15 mouse cellular contexts compared by ENCODE assay signal in the genomic region with DNA sequence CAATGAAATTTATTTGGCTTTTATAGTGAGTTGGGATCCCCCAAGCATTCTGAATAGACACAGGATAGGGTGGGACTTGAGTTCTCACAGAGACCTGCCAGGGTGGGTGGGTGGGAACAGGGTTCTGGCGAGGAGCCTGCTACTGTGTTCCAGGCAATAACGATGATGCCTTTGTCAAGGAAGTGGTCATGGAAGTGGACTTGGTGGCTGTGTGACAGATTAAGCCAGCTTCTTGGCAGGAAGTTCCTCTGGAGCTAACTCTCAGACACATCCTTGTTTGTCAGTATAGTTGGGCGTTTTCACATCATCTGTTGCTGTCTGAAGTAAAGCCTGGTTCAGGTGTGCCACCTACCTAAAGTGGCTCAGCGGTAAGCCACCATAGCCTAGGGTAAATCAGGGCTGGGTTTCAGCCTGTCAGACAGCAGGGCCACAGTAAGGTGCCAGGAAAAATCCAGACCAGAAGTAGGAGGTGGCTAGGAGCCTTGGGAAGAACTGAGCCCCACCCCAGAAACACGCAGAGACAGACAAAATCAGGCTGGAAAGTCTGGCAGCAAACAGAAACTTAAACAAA. TPM values are rescaled to one million over a fixed set of nuclear protein-coding genes. Genes with fewer than 3 reads are reported as not detected.
DNase-seq lines count a peak whose midpoint lies in the region; ATAC-seq and TF ChIP-seq lines count a peak whose summit lies in the region.
"Had no signal": no experiment of that assay in that cellular context is flagged by ENCODE, and none has a peak within 500 bp of the region (broad histone marks: within the 10 kb centered on the region; RNA-seq: fewer than 3 reads in every experiment).

No protein-coding gene starts in this region.

- H3K4me1 ChIP-seq in heart, embryonic 12.5 days (replicated peaks) = peaks cover 11% of the 10 kb centered on the region
- peaks cover 50% of the 10 kb centered on the region for H3K4me1 ChIP-seq in E14TG2a.4 (replicated peaks; ENCODE audit: low read depth, low read length)
- peaks cover 8% of the 10 kb centered on the region for H3K4me1 ChIP-seq in heart, embryonic 15.5 days (replicated peaks)
- no peaks in the 10 kb centered on the region for H3K4me1 ChIP-seq in lung, embryonic 16.5 days (replicated peaks; ENCODE audit: control insufficient read depth, insufficient read depth, low read length)
- H3K4me1 ChIP-seq: midbrain, embryonic 15.5 days had no signal

- H3K4me2 ChIP-seq in heart, embryonic 12.5 days = no peak overlapping the region
- H3K4me2 ChIP-seq in heart, embryonic 15.5 days = no peak overlapping the region
- no peak overlapping the region for H3K4me2 ChIP-seq in lung, embryonic 16.5 days (ENCODE audit: low read depth, low read length)
- H3K4me2 ChIP-seq: embryonic facial prominence, embryonic 12.5 days; liver, embryonic 13.5 days; midbrain, embryonic 15.5 days had no signal

- no peak overlapping the region for H3K27ac ChIP-seq in heart, embryonic 12.5 days (ENCODE audit: poor library complexity, severe bottlenecking)
- H3K27ac ChIP-seq in heart, embryonic 15.5 days = peak overlapping the region; percentile 32; the same call in 1 of the 2 replicates
- H3K27ac ChIP-seq in lung, embryonic 16.5 days (ENCODE audit: low read length) = no peak overlapping the region
- H3K27ac ChIP-seq: embryonic facial prominence, embryonic 12.5 days; forebrain, embryonic 10.5 days; limb, embryonic 10.5 days; liver, embryonic 13.5 days; midbrain, embryonic 15.5 days had no signal

- H3K27me3 ChIP-seq in heart, embryonic 12.5 days (replicated peaks) = 0 out of 2 replicates have a peak, but pooled peaks cover 5% of the 10 kb centered on the region
- no peaks in the 10 kb centered on the region for H3K27me3 ChIP-seq in E14TG2a.4 (ENCODE audit: insufficient read depth, low read length)
- H3K27me3 ChIP-seq in heart, embryonic 15.5 days = no peaks in the 10 kb centered on the region
- no peaks in the 10 kb centered on the region for H3K27me3 ChIP-seq in lung, embryonic 16.5 days (ENCODE audit: control insufficient read depth, insufficient read depth, low read depth, low read length)
- H3K27me3 ChIP-seq: embryonic facial prominence, embryonic 12.5 days; midbrain, embryonic 15.5 days had no signal

- H3K9ac ChIP-seq in heart, embryonic 12.5 days = no peak overlapping the region
- no peak overlapping the region for H3K9ac ChIP-seq in heart, embryonic 15.5 days
- H3K9ac ChIP-seq in lung, embryonic 16.5 days (ENCODE audit: low read length) = no peak overlapping the region
- H3K9ac ChIP-seq: embryonic facial prominence, embryonic 12.5 days; liver, embryonic 13.5 days; midbrain, embryonic 15.5 days had no signal

- no peak overlapping the region for H3K4me3 ChIP-seq in heart, embryonic 12.5 days
- H3K4me3 ChIP-seq in E14TG2a.4 (replicated peaks; ENCODE audit: low read length) = 0 out of 2 replicates have a peak overlapping the region, but pooled peaks have one; percentile 7
- no peak overlapping the region for H3K4me3 ChIP-seq in heart, embryonic 15.5 days
- H3K4me3 ChIP-seq in lung, embryonic 16.5 days (ENCODE audit: low read length) = no peak overlapping the region
- H3K4me3 ChIP-seq: embryonic facial prominence, embryonic 12.5 days; forebrain, embryonic 10.5 days; limb, embryonic 10.5 days; liver, embryonic 13.5 days; midbrain, embryonic 15.5 days had no signal

- TF ChIP-seq CTCF in E14TG2a.4 (conservative IDR thresholded peaks at IDR 0.05; ENCODE audit: low read length) = no peak

- H3K9me3 ChIP-seq in heart, embryonic 12.5 days (replicated peaks) = no peaks in the 10 kb centered on the region
- no peaks in the 10 kb centered on the region for H3K9me3 ChIP-seq in E14TG2a.4 (ENCODE audit: low read length)
- no peaks in the 10 kb centered on the region for H3K9me3 ChIP-seq in heart, embryonic 15.5 days (replicated peaks)
- H3K9me3 ChIP-seq in lung, embryonic 16.5 days (ENCODE audit: control insufficient read depth, low read length) = no peaks in the 10 kb centered on the region
- H3K9me3 ChIP-seq: embryonic facial prominence, embryonic 12.5 days; forebrain, embryonic 10.5 days; limb, embryonic 10.5 days; liver, embryonic 13.5 days; midbrain, embryonic 15.5 days had no signal

- 64% methylated on average over 5 of the region's 5 CpGs for WGBS in heart, embryonic 12.5 days
- 61% methylated on average over 5 of the region's 5 CpGs for WGBS in heart, embryonic 15.5 days
- 61% methylated on average over 5 of the region's 5 CpGs for WGBS in lung, embryonic 16.5 days

- DNase-seq in heart, adult 18-20 months = peak; percentile 39 to 75
- no peak for DNase-seq in thymus, adult 18-20 months
- DNase-seq in layer of hippocampus, adult 18-20 months (ENCODE audit: low spot score in 2 of 2) = no peak
- DNase-seq: adrenal gland, adult 8-10 months; cerebellum, postnatal 36 days; liver, embryonic 13.5 days had no signal

- no peak for ATAC-seq in heart, embryonic 12.5 days (ENCODE audit: insufficient number of reproducible peaks, low FRiP score)
- ATAC-seq in heart, embryonic 15.5 days (replicated peaks; ENCODE audit: insufficient number of reproducible peaks, insufficient read depth, low FRiP score, low read depth) = no peak
- peak; percentile 51; the same call in 1 of the 2 replicates for ATAC-seq in lung, embryonic 16.5 days (ENCODE audit: low read depth)
- no peak for ATAC-seq in inflammation-experienced regulatory T-cells, adult 6 months
- ATAC-seq: midbrain, embryonic 15.5 days had no signal

- no peaks in the 10 kb centered on the region for H3K36me3 ChIP-seq in heart, embryonic 12.5 days
- no peaks in the 10 kb centered on the region for H3K36me3 ChIP-seq in E14TG2a.4 (ENCODE audit: insufficient read depth, low read length)
- H3K36me3 ChIP-seq in heart, embryonic 15.5 days = no peaks in the 10 kb centered on the region
- no peaks in the 10 kb centered on the region for H3K36me3 ChIP-seq in lung, embryonic 16.5 days (ENCODE audit: control insufficient read depth, insufficient read depth, low read length)
- H3K36me3 ChIP-seq: embryonic facial prominence, embryonic 12.5 days; forebrain, embryonic 10.5 days; limb, embryonic 10.5 days; liver, embryonic 13.5 days; midbrain, embryonic 15.5 days had no signal

RNA-seq across cellular contexts. Expression of a gene that starts 7.6 kb away (rescaled TPM):
- 1 to 10 TPM; 3.3 TPM for total RNA-seq in heart, adult 18-20 months (2021)
- 1.6 and 2.3 TPM in 2 replicates for polyA plus RNA-seq in heart, embryonic 12.5 days (2016; fragmentation: Nextera tagmentation; extraction: Ambion mirVana)
- 2.9 and 3.1 TPM in 2 replicates for polyA plus RNA-seq in heart, embryonic 15.5 days (2015; fragmentation: Nextera tagmentation; extraction: Ambion mirVana)
- 11.2 and 11.3 TPM in 2 replicates for polyA plus RNA-seq in lung, embryonic 16.5 days (2015; fragmentation: Nextera tagmentation; extraction: Ambion mirVana)
- 1 to 10 TPM; 7.3 to 7.9 TPM for total RNA-seq in layer of hippocampus, adult 18-20 months (2021)
- polyA plus RNA-seq in inflammation-experienced regulatory T-cells, adult 6 months (2017; shearing (Covaris generic)) = under 1 TPM; 0.25 to 0.87 (median 0.42) TPM

RNA-seq across cellular contexts. Expression of a gene that starts 8.0 kb away (rescaled TPM):
- total RNA-seq in heart, adult 18-20 months (2021) = 100 to 1,000 TPM; 107 to 116 TPM
- polyA plus RNA-seq in heart, embryonic 12.5 days (2016; fragmentation: Nextera tagmentation; extraction: Ambion mirVana) = 28.9 and 32.1 TPM in 2 replicates
- 30.0 and 37.8 TPM in 2 replicates for polyA plus RNA-seq in heart, embryonic 15.5 days (2015; fragmentation: Nextera tagmentation; extraction: Ambion mirVana)
- polyA plus RNA-seq in lung, embryonic 16.5 days (2015; fragmentation: Nextera tagmentation; extraction: Ambion mirVana) = 29.6 and 33.4 TPM in 2 replicates
- 100 to 1,000 TPM; 191 to 195 TPM for total RNA-seq in layer of hippocampus, adult 18-20 months (2021)
- polyA plus RNA-seq in inflammation-experienced regulatory T-cells, adult 6 months (2017; shearing (Covaris generic)) = 10 to 100 TPM in 2 of 3 experiments, 1 to 10 TPM in 1; 8.9 to 34.5 (median 24.4) TPM

RNA-seq across cellular contexts. Expression of a gene that starts 56.2 kb away (rescaled TPM):
- 10 to 100 TPM; 41.2 to 48.6 TPM for total RNA-seq in heart, adult 18-20 months (2021)
- polyA plus RNA-seq in heart, embryonic 12.5 days (2016; fragmentation: Nextera tagmentation; extraction: Ambion mirVana) = 21.6 and 22.9 TPM in 2 replicates
- 19.0 and 20.0 TPM in 2 replicates for polyA plus RNA-seq in heart, embryonic 15.5 days (2015; fragmentation: Nextera tagmentation; extraction: Ambion mirVana)
- 21.0 and 22.3 TPM in 2 replicates for polyA plus RNA-seq in lung, embryonic 16.5 days (2015; fragmentation: Nextera tagmentation; extraction: Ambion mirVana)
- total RNA-seq in layer of hippocampus, adult 18-20 months (2021) = 10 to 100 TPM; 50.2 to 54.0 TPM
- 10 to 100 TPM in 1 of 3 experiments, 1 to 10 TPM in 2; 9.8 to 12.6 (median 10.0) TPM for polyA plus RNA-seq in inflammation-experienced regulatory T-cells, adult 6 months (2017; shearing (Covaris generic))

RNA-seq across cellular contexts. Expression of a gene that starts 57.5 kb away (rescaled TPM):
- total RNA-seq in heart, adult 18-20 months (2021) = 10 to 100 TPM; 43.0 to 49.2 TPM
- polyA plus RNA-seq in heart, embryonic 12.5 days (2016; fragmentation: Nextera tagmentation; extraction: Ambion mirVana) = 47.2 and 50.5 TPM in 2 replicates
- 46.4 and 55.0 TPM in 2 replicates for polyA plus RNA-seq in heart, embryonic 15.5 days (2015; fragmentation: Nextera tagmentation; extraction: Ambion mirVana)
- 45.6 and 45.9 TPM in 2 replicates for polyA plus RNA-seq in lung, embryonic 16.5 days (2015; fragmentation: Nextera tagmentation; extraction: Ambion mirVana)
- 10 to 100 TPM; 22.3 to 24.7 TPM for total RNA-seq in layer of hippocampus, adult 18-20 months (2021)
- 10 to 100 TPM; 35.8 to 45.1 (median 43.9) TPM for polyA plus RNA-seq in inflammation-experienced regulatory T-cells, adult 6 months (2017; shearing (Covaris generic))

Comparison
In these comparisons a context has a peak if more than half of its experiments do, and no peak if none do; other contexts are left out.
1. DNase-seq: peak in heart, adult 18-20 months (2 of 2); none in thymus, adult 18-20 months (0 of 2) and layer of hippocampus, adult 18-20 months (0 of 2).